Mouse (Mus musculus): ENCODE data around the gene Sod1.
"Not testable (repeated sequence)": the region's sequence is repeated elsewhere in the genome, so short reads cannot be mapped to it uniquely, and the experiment has no call there.

Sod1 gene

DNA sequence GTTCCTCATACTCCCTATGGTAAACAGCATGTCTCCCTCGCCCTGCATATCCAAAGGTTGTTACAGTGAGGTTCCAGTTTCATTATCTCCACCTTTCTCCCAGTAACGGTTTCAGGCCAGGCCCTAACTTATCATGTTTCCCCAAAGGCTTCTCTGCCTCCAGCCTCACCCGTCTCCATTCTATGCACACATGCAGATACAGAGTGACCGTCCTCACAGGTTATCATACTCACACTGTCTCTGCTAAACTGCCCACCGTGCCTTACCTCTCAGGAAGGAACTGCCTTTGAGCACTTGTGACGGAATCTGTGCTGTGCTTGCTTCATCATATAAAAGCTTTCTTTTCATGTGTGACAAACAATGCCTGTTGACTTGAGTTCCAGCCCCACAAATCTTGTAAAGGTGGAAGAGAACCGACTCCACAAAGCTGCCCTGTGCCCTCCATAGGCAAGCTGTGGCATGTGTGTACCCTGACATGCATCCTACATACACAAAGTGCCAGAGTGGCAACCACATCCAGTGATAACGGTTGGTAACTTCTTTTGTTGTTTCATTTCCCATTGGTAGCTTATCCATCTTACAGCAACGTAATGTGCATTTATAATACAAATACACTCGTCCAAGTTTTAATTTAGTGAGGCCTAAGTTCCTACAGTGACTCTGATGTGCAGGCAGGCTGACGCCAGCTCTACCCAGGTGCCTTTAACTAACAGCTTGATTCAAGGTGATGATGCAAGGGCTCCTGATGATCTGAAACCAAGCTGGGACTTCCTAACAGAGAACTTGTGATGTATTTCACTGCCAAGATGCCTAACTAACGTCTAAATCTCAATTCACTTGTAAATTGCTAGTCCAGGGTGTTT is 6.8 kb upstream of the Sod1 start:
- DNase-seq: no peak

DNA sequence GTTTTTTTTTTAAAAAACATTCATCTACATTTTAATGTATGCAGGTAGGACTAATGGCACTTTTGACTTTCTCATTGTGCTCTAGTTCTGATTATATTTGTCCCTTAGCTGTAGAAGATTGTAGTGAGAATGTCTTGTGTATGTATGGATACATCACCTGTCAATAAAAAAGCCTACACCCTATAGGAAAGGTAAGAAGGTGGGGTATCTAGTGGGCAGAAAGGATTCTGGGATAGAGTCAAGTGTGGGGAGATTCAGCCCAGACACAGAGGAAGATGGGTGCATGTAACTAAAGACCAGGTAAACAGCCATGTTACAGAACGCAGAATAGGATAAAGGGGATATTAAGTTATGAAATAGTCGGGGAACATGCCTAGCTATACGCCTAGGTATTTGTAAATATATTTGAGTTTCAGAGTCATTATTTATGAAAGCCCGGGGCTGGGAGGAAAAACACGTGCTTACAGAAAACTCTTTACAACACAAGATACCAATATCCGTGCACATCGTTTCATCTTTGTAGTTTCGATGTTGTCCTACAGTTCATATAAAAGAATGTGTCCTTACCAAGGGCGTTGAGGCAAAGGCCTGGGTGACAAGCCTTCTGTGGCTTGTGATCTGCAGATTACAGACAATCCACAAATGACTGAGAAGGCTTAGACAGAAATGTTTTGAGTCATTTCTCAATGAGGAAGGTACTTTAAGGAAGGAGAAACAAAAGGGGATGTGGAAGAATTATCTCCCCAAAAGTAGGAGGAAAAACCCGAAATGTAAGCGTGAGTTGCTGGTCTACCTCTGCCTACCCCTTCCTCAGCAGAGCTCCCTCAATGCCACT is 5.6 kb upstream of the Sod1 start:
- DNase-seq: no peak

DNA sequence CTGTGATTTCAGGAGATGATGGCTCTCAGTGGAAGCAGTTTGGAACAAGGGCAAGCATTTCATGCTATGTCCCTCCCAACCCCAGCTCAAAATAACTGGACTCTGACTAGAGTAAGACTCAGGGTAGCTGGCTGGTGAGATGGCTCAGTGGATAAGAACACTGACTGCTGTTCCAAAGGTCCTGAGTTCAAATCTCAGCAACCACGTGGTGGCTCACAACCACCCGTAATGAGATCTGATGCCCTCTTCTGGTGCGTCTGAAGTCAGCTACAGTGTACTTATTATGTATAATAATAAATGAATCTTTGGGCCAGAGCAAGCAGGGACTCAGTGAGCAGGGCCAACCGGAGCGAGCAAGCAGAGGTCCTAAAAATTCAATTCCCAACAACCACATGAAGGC is 4.7 kb upstream of the Sod1 start:
- DNase-seq: not testable (repeated sequence)

DNA sequence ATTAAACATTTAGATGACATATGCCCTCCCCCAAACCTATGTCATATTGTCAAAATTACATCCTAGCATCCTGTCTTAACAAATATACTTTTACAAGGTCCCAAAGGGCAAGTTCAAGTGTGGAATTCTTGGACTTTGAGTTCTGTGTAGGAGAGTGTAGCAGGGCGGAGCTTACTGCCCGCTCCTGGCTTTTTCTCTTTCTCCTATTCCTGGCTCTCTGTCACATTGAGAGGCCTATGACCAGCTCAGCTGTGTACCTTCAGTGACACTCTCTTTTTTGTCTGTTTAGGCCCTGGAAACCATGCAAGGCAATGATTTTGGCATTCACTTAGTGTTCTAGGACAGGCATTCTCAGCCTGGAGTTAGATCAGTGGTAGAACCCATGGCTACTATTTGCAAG is 4.1 kb upstream of the Sod1 start:
- DNase-seq: no peak

DNA sequence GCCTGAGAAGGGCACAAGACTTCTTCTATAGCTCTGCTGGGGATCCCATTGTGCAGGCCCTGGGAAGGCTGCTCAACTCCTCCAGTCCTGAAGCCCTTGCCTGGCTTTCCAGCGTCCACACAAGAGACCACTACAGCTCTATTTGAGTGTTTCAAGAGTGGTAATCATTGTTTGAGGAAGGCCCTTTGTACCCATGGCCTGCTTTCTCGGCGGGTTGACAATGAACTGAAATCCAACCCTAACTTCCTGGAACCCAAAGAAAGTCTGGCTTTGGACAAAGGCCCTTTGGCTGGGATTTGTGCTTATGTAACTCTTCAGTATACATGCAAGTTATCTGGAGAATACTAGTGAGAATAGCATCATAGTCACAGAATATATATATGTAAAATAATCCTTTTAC is 3.2 kb upstream of the Sod1 start:
- no peak for DNase-seq

DNA sequence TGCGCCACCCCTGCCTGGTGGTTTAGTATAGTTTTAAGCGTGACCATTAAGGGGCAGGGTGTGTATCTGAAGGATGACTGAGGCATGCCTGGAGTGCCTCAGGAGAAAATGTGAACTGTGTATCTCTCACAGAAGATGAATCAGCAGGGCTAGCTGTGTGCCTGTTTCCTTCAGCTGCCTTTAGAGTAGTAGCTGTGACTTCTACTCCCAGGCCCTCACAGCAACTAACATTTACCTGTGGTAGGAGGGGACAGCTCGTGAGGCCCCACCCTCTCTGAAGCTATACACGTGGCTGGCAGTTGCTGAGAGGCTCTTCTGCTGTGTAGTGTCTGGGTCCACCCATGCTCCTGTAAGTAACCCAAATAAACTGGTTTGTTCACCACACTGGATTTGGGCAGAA is 2.6 kb upstream of the Sod1 start:
- DNase-seq: no peak

DNA sequence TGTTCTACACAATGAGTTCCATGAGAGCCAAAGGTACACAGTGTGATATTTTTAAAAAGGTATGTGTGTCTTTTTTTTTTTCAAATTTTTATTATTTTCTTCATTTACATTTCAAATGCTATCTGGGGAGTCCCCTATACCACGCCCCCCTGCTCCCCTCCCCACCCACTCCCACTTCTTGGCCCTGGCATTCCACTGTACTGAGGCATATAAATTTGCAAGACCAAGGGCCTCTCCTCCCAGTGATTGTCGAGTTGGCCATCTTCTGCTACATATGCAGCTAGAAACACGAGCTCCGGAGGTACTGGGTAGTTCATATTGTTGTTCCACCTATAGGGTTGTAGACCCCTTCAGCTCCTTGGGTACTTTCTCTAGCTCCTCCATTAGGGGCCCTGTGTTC is 1.1 kb upstream of the Sod1 start:
- DNase-seq: not testable (repeated sequence)

DNA sequence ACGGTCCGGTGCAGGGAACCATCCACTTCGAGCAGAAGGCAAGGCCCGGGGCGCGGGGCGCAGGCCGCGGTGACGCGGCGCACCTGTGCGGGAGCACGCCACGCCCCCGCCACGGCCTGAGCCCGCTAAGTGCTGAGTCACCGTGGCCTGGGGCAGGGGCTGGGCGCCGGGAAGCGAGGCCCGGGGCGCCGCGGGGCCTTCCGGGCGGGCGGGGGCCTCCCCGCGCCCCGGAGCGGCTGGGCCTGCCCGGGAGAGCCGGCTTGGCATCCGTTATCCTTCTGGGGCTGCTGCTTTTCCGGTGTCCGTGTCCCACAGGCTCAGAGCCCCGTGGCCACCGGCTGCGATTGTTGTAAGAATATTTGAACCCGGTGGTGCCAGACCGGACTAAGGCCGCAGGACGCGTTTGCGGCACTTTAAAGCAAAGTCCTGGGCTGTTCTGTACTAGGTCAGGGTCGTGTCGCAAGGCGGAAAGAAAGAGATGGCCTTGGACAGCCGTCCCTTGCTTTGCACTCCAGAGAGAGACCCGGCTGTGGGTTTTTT is 408 bp downstream of the Sod1 start:
- DNase-seq: peak; percentile 85

DNA sequence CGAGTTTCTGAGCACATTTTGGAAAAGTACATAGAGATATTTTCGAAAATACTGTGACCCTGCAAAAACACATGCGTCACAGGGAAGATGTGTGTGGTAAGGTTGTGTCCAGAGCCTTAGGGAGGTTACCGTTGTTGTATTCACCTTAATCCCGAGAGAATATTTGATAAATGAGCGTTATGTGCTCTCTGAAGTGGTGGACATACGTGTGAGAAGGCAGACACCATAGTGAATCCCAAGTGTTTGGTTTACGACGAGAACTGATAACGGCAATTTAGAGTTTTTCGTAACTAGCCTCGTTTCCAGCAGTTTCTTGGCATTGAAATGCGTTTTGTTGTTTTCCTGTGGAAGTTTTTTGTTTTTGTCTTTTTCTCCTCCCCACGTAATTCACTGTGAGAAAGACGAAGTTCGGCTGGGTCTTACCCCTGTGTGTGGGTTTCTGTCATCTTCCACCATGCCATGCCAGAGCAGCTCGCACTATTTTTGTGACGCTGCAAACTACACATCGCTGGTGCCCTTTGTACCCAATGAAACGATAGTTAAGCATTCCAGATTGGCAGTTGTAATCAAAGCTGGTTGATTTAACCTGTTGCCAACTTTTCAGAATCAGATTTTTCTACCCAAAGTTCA is 1.0 kb downstream of the Sod1 start:
- DNase-seq: peak; percentile 16

DNA sequence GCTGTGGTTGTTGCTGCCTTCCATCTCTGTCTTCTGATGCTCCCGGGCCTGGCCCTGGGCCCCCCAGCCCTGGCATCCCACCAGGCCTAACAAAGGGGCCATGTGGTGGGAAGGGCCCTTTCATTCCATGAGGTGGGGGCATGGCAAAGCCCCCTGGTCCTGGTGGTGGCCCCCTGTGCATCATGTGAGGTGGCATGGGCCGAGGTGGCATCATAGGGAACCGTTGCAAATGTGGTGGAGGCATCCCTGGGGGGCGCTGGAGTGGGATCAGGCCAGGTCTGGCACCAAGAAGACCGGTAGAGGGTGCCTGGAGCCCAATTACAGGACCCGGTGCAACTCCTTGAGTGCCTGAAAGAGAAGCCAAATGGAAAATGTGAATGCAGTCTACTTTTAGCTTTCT is 9.3 kb downstream of the Sod1 start:
- DNase-seq: no peak

DNA sequence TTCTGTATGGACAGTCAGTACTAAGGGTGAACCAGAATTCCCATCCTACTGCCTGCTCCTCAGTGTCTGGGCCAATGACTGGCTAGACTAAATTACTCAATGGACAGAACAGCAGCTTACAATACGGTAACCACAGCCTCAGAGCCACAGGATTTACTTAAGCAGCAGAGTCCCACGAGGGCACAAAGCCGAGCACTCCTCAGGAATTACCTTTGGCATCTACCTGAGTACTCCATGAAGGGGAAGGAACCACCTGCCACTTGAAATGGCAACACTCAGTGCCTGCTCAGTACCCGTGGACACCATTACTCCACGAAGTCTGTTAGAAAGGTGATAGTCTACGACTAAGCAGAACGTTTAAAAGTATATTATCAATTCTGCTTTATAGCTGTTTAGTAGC is 10.7 kb downstream of the Sod1 start:
- no peak for DNase-seq

DNA sequence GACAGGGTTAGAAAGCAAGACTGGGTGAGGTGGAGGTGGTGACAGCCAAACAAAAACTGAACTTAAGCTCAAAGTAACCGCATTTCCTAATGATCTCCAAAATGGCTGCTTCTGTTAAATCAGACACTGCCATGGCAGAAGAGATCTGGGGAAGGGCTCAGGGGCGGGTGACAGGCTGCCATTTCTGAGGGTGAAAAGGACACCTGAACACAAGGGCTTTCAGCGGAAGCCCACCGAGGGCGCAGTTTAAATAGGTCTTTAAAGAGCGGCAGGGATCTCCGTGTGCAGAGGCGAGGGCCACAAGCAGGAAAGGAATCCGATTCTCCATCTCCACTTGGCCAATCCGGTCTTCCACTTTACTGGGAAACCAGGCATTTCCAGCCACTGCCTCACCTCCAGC is 13.1 kb downstream of the Sod1 start:
- no peak for DNase-seq

DNA sequence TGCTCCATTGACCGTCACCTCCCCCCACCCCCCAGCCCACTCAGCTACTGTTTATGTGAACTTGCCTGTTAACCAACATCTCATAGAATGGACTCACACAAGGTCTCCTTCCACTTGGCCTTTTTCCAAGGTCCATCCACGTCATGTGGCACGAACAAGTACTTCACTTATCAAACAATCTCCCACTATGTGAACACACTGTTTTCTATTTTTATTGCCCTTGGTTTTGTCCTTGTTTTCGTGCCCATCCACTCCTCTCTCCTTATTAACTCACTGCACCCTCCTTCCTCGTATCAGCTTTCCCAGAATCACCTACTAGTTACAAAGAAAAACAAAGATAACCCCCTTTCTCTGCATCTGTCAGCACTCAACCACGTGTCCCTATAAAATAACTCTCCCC is 14.1 kb downstream of the Sod1 start:
- no peak for DNase-seq

DNA sequence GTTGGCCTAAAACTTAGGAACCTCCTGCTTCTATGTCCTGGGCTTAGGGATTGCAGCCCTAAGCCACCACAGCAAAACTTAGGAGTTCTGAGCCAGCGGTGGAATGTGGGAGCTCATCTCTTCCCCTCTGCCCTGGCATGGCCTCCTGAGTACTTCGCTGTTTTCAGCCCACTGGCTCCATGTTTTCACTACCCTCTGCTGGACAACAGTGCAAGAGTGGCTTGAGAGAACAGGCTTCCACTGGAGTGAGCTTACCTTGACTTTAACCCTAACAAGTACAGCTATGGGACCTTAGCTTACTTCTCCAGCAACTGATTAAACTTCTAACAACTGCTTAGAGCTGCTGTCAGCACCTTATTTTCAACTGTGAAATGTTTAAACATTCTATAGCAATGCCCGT is 14.6 kb downstream of the Sod1 start:
- no peak for DNase-seq

DNA sequence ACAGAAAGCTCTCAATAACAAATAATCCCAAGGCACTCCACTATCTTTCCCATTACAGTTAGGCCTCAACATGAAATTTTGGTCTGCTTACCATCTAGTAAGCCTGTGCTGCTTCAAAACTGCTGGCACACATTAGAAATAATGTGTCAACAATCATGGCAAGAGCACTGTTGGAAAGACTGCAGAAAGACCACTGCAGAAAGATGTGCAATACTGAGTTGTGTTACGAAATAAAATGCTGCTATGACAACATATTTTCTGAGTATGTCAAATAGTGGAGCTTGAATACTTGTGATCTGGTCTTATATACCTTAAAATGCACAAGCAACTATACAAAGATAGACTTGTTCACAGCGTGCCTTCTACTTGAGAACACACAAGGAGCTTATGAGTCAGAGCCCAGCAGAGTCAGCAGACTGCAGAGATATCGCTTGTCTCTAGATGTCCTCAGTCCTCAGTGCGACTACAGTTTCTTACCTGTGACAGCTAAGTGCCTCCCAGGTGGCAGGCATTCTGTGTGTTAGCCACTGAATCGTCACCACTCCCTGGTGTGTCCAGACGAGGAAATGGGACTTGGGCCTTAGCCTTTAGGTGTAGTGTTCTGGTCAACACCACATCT is 18.7 kb downstream of the Sod1 start:
- DNase-seq: no peak

DNA sequence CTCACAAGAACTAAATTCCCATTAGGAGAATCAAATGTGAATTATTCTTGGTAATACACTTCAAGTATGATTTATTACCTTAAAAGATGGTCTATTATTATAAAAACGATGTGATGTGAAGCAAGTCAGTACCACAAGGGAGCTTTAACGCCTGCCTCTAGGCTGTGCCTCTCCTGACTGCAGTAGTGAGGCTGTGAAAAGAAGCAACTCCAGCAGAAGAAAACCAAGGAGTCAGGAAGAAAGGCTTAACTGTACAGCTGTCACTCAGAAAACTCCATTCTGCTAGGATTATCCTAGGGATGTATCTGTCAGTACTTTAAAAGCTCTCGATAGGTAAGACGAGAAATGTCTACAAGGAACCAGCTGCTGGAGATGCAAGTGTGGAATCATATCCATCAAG is 21.3 kb downstream of the Sod1 start:
- DNase-seq: no peak

DNA sequence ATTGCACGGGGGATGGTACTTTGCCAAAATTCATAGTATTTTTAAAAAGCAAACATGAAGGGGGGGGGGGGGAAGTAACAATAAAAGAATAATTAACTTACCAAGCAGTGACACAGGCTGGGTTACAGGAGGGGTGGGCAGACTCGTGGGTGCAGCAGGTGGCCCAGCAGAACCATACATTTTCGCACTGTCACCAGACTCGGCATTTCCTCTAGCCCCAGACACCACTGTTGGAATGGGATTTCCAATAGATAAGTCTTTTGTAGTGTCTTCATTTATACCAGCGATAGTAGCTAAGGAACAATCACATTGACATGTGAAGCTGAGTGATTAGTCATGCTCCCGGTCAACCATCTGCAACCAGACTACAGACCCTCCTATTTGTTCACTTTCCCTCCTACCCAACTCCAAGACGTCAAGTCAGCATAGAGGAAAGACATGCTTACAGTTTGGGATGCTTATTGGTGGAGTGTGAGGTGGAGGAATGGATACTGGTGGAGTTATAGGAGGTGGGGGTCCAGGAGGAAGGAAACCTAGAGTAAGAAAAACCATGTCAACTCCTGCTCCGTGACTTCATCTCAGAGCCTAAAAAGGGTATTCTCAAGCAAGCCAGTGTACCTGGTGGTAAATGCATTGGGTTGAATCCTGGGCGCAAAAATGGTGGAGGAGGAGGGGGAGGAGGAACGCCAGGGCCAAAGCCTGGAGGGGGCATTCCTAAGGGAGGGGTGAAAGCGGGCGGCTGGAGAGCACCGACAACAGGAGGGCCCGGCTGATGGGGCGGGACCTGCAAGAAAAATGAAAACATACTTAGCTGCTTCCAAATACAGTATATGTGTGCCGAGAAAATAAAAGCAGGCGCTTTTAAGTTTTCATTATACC is 22.1 kb downstream of the Sod1 start:
- DNase-seq: no peak

DNA sequence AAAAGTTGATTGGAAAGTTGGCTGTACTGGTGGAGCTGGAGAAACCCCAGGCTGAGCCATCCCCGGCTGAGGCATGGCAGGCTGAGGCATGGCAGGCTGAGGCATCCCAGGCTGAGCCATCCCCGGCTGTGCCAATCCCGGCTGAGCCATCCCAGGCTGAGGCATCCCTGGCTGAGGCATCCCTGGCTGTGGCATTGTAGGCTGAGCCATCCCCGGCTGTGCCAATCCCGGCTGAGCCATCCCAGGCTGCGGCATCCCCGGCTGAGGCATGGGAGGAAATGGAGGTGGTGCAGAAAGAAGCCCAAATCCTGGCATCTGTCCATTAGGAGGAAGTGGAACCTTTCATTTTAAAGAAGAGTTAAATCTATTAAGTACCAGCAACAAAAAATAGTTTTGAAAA is 29.5 kb downstream of the Sod1 start:
- no peak for DNase-seq

DNA sequence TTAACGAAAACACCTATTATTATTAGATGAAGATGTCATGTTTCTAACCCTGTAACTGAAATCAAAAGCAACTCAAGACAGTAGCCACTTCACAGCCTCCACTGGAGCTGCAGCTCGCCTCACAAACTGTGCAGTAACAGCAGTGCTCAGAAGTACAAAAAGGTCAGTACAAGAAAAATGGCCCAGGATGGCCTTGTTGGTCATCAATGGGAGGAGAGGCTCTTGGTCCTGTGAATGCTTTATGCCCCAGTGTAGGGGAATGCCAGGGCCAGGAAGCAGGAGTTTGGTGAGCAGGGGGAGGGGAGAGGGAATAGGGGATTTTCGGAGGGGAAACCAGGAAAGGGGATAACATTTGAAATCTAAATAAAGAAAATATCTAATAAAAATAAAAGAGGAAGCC is 30.7 kb downstream of the Sod1 start:
- DNase-seq: not testable (repeated sequence)

DNA sequence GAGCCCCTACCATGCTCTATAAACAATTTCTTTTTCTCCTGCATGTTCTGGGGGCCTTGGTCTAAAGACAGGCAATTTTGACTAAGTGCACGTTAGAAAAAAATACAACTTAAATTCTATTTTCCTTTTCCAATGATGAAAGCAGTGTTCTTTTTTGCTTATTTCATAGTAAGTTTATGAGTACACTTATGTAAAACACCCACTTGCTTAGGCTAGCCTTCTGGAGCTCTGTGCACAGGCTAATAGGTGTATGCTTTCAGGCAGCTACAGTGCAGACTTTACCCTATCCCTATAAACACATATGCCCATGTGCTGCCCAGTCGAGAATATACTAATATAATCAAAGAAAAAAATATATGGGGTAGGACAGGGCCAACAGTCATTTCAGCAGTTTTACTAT is 32.0 kb downstream of the Sod1 start:
- no peak for DNase-seq

DNA sequence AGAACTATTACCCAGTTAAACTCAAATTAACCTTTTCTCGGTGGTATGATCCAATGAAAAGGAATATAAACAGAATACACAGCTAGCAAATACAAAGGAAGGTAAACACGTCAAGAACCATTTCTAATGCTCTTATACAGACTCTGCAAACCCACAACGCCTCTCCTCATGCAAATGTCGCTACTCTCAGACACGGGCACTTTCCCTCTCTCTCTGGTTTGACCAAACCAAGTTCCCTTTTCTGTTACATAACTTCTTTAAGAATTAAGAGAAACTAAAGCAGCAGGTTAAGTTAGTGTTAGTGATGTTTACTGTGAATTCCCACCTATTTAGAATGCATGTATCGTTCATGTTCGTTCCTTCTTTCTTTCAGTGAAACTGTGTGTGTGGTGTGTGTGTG is 38.4 kb downstream of the Sod1 start:
- no peak for DNase-seq

DNA sequence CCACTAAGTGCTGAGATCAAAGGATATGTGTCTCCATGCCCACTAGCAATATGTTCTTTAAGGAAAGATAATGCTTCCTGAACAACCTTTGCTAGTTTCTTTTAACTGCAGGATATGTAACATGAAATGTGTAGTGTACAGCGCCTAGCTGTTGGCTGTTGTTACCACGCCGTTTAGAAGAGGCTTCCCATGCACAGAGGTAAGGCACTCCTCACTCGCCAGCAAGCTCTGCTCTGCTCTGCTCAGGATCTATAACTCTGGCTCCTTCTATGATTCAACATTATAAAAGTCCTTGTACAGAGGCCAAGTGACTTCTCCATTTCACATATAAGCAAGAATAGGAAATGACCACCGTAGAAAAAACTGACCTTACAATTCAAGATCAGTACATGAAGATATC is 39.1 kb downstream of the Sod1 start:
- no peak for DNase-seq
